Mouse (Mus musculus) CH12.LX (cell line): ENCODE results near the gene Lonp1.

Experiments used
- BHLHE40 ChIP-seq: IDR thresholded peaks from 2 replicates; pipeline ENCODE4 v1.6.1; 2011; ENCODE audit warnings: mild to moderate bottlenecking, low read depth, low read length, improper control_type of control experiment
- CTCF ChIP-seq, 2 experiments: IDR thresholded peaks in 1 of 2; conservative IDR thresholded peaks in 1 of 2; 2 replicates each; pipeline ENCODE4 v1.5.1; 2011 to 2012; ENCODE audit warnings: low read depth in 2 of 2, low read length in 2 of 2, improper control_type of control experiment in 1 of 2, inconsistent platforms in 1 of 2, mild to moderate bottlenecking in 1 of 2, moderate library complexity in 1 of 2
- EP300 ChIP-seq: IDR thresholded peaks from 2 replicates; pipeline ENCODE4 v1.6.1; 2011; ENCODE audit warnings: low read length, improper control_type of control experiment
- HCFC1 ChIP-seq: IDR thresholded peaks from 2 replicates; pipeline ENCODE4 v1.6.1; 2012; ENCODE audit warnings: low read depth, mild to moderate bottlenecking, inconsistent platforms, low read length, improper control_type of control experiment
- JUND ChIP-seq: conservative IDR thresholded peaks from 2 replicates; pipeline ENCODE4 v1.6.1; 2011; ENCODE audit warnings: low read depth, low read length, improper control_type of control experiment
- POLR2A ChIP-seq: IDR thresholded peaks from 2 replicates; pipeline ENCODE4 v1.6.1; 2011; ENCODE audit warnings: low read depth, mild to moderate bottlenecking, improper control_type of control experiment, low read length
- POLR2AphosphoS2 ChIP-seq: IDR thresholded peaks from 2 replicates; pipeline ENCODE4 v1.6.1; 2011; ENCODE audit warnings: low read depth, low read length, improper control_type of control experiment
- RCOR1 ChIP-seq: conservative IDR thresholded peaks from 2 replicates; pipeline ENCODE4 v1.6.1; 2012; ENCODE audit warnings: low read depth, mild to moderate bottlenecking, inconsistent platforms, low read length, improper control_type of control experiment
- UBTF ChIP-seq: IDR thresholded peaks from 2 replicates; pipeline ENCODE4 v1.6.1; 2012; ENCODE audit warnings: low read depth, mild to moderate bottlenecking, inconsistent platforms, low read length, improper control_type of control experiment, moderate library complexity

- TF ChIP-seq EP300 (no peak), CTCF (conservative IDR thresholded peaks at IDR 0.05 in 1 of 2, IDR thresholded peaks at IDR 0.05 in 1 of 2; ENCODE audit: low read depth in 2 of 2, low read length in 2 of 2) (no peak), RCOR1 (no peak), HCFC1 (no peak), POLR2AphosphoS2 (no peak), UBTF (no peak), POLR2A (no peak), JUND (no peak), BHLHE40 (no peak)
Measured at GRCm38 (mm10) chr17:56664333-56664732, 37.6 kb upstream of the Lonp1 start.
